Mouse (Mus musculus) spleen, adult 2 months (tissue): ENCODE data around the gene Repin1.

Source experiments
- CTCF ChIP-seq: fragments of 200-500 bp; IDR thresholded peaks from 2 replicates; pipeline ENCODE4 v1.5.1; 2011; ENCODE audit warnings: mild to moderate bottlenecking, inconsistent platforms; ENCODE audit not compliant: insufficient read depth, insufficient read length, insufficient replicate concordance; ENCODE audit errors: extremely low read depth
- POLR2A ChIP-seq: fragments of 200-500 bp; IDR thresholded peaks from 2 replicates; pipeline ENCODE4 v1.6.1; 2011; ENCODE audit warnings: low read depth, low read length, inconsistent platforms

DNA sequence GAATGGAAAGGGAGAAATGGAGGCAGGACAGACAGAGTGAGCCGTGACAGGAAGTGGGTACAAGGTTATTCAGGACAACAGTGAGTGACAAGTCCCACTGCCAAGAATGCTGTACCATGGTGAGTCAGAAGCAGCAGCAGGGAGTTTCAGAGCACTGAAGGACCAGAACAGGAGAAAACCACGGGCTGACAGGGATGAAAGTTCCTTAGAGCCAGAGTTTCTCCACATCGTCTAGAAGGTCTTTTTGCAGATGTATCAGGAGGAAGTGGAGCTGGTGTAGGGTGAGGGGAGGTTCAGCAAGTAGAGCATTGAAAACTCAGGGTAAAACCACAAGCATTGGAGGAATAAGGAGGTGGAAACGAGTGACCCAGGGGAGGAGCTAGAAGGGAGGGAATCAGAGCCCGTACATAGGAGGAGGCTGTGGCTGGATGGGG lies 14.5 kb upstream of the Repin1 start:
- TF ChIP-seq CTCF (no peak), POLR2A (no peak)
